Mouse (Mus musculus): ENCODE data around the gene Olfr414. TPM values are rescaled to one million over a fixed set of nuclear protein-coding genes. Genes with fewer than 3 reads are reported as not detected.

Gene Olfr414
- polyA plus RNA-seq, 1 experiment from 2014 or later, result not detected

DNA sequence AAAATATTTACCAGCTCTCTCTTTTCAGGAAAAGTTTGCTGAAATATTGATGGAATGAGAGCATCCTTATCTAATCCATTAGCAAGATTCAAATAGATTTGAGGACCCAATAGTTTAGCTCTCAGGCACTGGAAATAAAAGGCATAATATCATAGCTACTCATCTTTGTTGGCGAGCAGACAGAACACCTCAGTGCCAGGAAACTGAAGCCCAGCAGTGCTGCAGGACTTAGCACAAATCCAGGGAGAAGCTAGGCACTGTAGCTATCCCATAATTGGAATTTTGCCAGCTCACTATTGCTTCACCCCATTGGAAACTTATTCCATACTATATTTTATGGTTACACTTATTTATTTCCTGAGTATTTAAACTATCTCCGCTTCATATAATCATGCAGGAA is 31.2 kb downstream of the Olfr414 start:
- Histone ChIP-seq H3K4me3 (ENCODE audit: low read depth, low read length) (no peak overlapping the region), H3K4me2 (replicated peaks; ENCODE audit: low read depth, low read length) (no peak overlapping the region), H3K27ac (ENCODE audit: low read length) (no peak overlapping the region), H3K27me3 (ENCODE audit: control insufficient read depth, insufficient read depth, low read length) (no peaks in the 10 kb centered on the region), H3K36me3 (ENCODE audit: control insufficient read depth, insufficient read depth, low read length) (no peaks in the 10 kb centered on the region), H3K9me3 (ENCODE audit: control insufficient read depth, low read depth, low read length) (no peaks in the 10 kb centered on the region), H3K4me1 (ENCODE audit: control insufficient read depth, insufficient read depth, low read length) (no peaks in the 10 kb centered on the region), H3K9ac (replicated peaks; ENCODE audit: low read depth, low read length) (no peak overlapping the region)
- 85% methylated on average over 2 of the region's 2 CpGs for WGBS
- ATAC-seq (ENCODE audit: insufficient number of reproducible peaks, insufficient read depth, low FRiP score, low read depth), result no peak

DNA sequence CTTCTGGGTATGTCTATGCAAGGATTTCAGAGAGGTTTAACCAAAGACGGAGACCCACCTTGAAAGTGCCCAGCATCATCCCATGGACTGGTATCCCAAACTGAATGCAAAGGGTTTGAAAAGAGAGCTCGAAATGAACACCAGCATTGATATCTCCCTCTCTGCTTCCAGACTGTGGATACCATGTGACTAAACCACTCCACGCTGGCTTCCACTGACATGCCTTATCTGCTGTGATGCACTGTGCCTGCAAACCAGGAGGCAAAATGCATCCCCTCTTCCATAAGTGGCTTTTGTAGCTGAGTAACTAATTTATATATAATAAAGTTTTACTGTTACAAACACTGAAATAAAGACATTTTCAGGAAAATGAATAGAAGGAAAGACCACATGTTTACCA is 41.5 kb downstream of the Olfr414 start:
- H3K4me3 ChIP-seq (ENCODE audit: low read depth, low read length), result no peak overlapping the region
- no peaks in the 10 kb centered on the region for H3K9me3 ChIP-seq (ENCODE audit: control insufficient read depth, low read depth, low read length)
- no peak overlapping the region for H3K4me2 ChIP-seq (replicated peaks; ENCODE audit: low read depth, low read length)
- H3K27me3 ChIP-seq (ENCODE audit: control insufficient read depth, insufficient read depth, low read length), result no peaks in the 10 kb centered on the region
- no peaks in the 10 kb centered on the region for H3K36me3 ChIP-seq (ENCODE audit: control insufficient read depth, insufficient read depth, low read length)
- no peak overlapping the region for H3K9ac ChIP-seq (replicated peaks; ENCODE audit: low read depth, low read length)
- H3K4me1 ChIP-seq (ENCODE audit: control insufficient read depth, insufficient read depth, low read length), result no peaks in the 10 kb centered on the region
- ATAC-seq (ENCODE audit: insufficient number of reproducible peaks, insufficient read depth, low FRiP score, low read depth), result no peak
- H3K27ac ChIP-seq (ENCODE audit: low read length), result no peak overlapping the region
- 82% methylated on average over 3 of the region's 3 CpGs for WGBS

DNA sequence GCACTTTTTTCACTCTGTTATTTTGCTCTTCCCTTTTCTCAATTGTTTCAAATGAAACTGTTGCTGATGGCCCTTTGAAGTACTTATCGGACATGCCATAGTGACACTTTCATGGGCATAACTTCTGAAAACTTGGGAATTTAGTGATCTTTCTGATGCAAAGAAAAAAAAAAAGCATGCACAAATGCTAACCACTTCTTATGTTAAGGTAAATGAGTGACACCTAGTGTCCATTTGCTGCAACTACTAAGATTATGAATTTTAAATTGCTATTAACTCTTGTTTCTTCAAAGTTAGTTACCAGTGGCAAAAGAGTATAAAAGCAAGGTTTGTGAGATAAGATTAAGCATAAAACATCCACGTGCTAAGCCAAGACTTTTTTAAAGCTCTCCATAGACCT is 42.4 kb downstream of the Olfr414 start:
- 37% methylated on average over 2 of the region's 2 CpGs for WGBS
- no peaks in the 10 kb centered on the region for H3K27me3 ChIP-seq (ENCODE audit: control insufficient read depth, insufficient read depth, low read length)
- H3K4me3 ChIP-seq (ENCODE audit: low read depth, low read length), result no peak overlapping the region
- H3K4me2 ChIP-seq (replicated peaks; ENCODE audit: low read depth, low read length), result no peak overlapping the region
- no peak overlapping the region for H3K9ac ChIP-seq (replicated peaks; ENCODE audit: low read depth, low read length)
- H3K9me3 ChIP-seq (ENCODE audit: control insufficient read depth, low read depth, low read length), result no peaks in the 10 kb centered on the region
- no peaks in the 10 kb centered on the region for H3K36me3 ChIP-seq (ENCODE audit: control insufficient read depth, insufficient read depth, low read length)
- ATAC-seq (ENCODE audit: insufficient number of reproducible peaks, insufficient read depth, low FRiP score, low read depth), result no peak
- no peaks in the 10 kb centered on the region for H3K4me1 ChIP-seq (ENCODE audit: control insufficient read depth, insufficient read depth, low read length)
- H3K27ac ChIP-seq (ENCODE audit: low read length), result no peak overlapping the region

DNA sequence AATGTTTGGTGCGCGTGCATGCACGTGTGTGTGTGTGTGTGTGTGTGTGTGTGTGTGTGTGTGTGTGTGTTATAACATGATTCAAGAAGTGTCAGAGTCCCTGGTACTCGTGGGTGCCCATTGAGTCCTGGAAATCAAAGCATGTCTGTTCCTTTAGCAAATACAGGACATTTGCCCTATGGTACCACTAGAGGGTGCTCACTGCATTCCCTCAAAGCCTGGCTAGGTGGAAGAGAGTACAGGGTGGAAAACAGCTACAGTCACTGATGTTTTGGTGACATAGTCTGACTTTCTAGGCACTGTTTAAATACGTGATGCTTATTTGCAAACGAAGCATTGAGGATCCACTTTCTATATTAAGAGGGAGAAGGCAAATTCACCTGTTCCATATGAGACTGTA is 45.9 kb downstream of the Olfr414 start:
- Histone ChIP-seq H3K27me3 (ENCODE audit: control insufficient read depth, insufficient read depth, low read length) (no peaks in the 10 kb centered on the region), H3K4me2 (replicated peaks; ENCODE audit: low read depth, low read length) (no peak overlapping the region), H3K4me3 (ENCODE audit: low read depth, low read length) (no peak overlapping the region), H3K9ac (replicated peaks; ENCODE audit: low read depth, low read length) (no peak overlapping the region), H3K27ac (ENCODE audit: low read length) (no peak overlapping the region), H3K9me3 (ENCODE audit: control insufficient read depth, low read depth, low read length) (no peaks in the 10 kb centered on the region), H3K4me1 (ENCODE audit: control insufficient read depth, insufficient read depth, low read length) (no peaks in the 10 kb centered on the region), H3K36me3 (ENCODE audit: control insufficient read depth, insufficient read depth, low read length) (no peaks in the 10 kb centered on the region)
- WGBS, result 12% methylated on average over 6 of the region's 6 CpGs
- no peak for ATAC-seq (ENCODE audit: insufficient number of reproducible peaks, insufficient read depth, low FRiP score, low read depth)

DNA sequence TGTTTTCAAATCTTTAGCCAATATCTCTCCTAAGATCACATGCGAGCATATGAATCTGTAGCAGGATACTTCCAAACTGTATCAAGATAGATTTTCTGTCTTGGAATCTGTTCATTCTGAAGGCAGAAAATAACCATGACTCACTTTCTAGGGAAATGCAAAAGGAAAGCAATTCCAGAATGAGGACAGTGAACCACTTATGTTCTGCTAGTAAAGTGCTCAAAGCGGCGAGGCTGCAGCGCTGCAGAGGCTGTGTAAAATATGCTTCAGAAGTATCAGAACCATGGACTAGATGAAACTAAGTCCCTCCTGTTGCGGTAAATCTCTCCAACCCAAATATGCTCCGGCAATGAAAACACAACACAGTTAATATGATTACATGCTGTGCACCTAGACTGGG is 58.7 kb downstream of the Olfr414 start:
- Histone ChIP-seq H3K27ac (ENCODE audit: low read length) (no peak overlapping the region), H3K27me3 (ENCODE audit: control insufficient read depth, insufficient read depth, low read length) (no peaks in the 10 kb centered on the region), H3K4me1 (ENCODE audit: control insufficient read depth, insufficient read depth, low read length) (no peaks in the 10 kb centered on the region), H3K36me3 (ENCODE audit: control insufficient read depth, insufficient read depth, low read length) (no peaks in the 10 kb centered on the region), H3K9ac (replicated peaks; ENCODE audit: low read depth, low read length) (no peak overlapping the region), H3K4me3 (ENCODE audit: low read depth, low read length) (no peak overlapping the region), H3K9me3 (ENCODE audit: control insufficient read depth, low read depth, low read length) (no peaks in the 10 kb centered on the region), H3K4me2 (replicated peaks; ENCODE audit: low read depth, low read length) (no peak overlapping the region)
- WGBS, result 90% methylated on average over 6 of the region's 6 CpGs
- no peak for ATAC-seq (ENCODE audit: insufficient number of reproducible peaks, insufficient read depth, low FRiP score, low read depth)

Other genes with a start within 250 kb of the Olfr414 start
- not detected in 2 replicates for gene Olfr419, start 172.0 kb upstream of the Olfr414 start, polyA plus RNA-seq (2014; fragmentation: Nextera tagmentation; extraction: Ambion mirVana)
- gene Mptx1, start 93.5 kb upstream of the Olfr414 start, polyA plus RNA-seq (2014; fragmentation: Nextera tagmentation; extraction: Ambion mirVana), result not detected in 2 replicates
- not detected in 2 replicates for gene Olfr417, start 58.9 kb upstream of the Olfr414 start, polyA plus RNA-seq (2014; fragmentation: Nextera tagmentation; extraction: Ambion mirVana)
- gene Olfr248, start 33.0 kb upstream of the Olfr414 start, polyA plus RNA-seq (2014; fragmentation: Nextera tagmentation; extraction: Ambion mirVana), result not detected in 2 replicates
- gene Olfr220, start 18.0 kb downstream of the Olfr414 start, polyA plus RNA-seq (2014; fragmentation: Nextera tagmentation; extraction: Ambion mirVana), result not detected in 2 replicates
- gene Fmn2, start 77.8 kb downstream of the Olfr414 start, polyA plus RNA-seq (2014; fragmentation: Nextera tagmentation; extraction: Ambion mirVana), result 2.3 and 2.8 TPM in 2 replicates